Mouse (Mus musculus) brain, embryonic 18.5 days (tissue): ENCODE measurements around the gene Itpka.
"Not testable (repeated sequence)": the region's sequence is repeated elsewhere in the genome, so short reads cannot be mapped to it uniquely, and the experiment has no call there.

Experiments
- DNase-seq: peaks from one replicate; pipeline ENCODE4 v3.0.0-alpha.2; 2012; ENCODE audit warnings: low read depth, low spot score

The Itpka gene

GRCm38 (mm10) chr2:119741581-119742411 lies at the start of gene Itpka:
TSS of gene Itpka (plus strand) at chr2:119742337.
- no peak for DNase-seq

GRCm38 (mm10) chr2:119694826-119695225 lies 47.3 kb upstream of the Itpka start:
- DNase-seq = no peak

- no peak for DNase-seq
These were observed 46.0 kb upstream of the Itpka start for GRCm38 (mm10) chr2:119696111-119696510.

- no peak for DNase-seq
These were observed 43.7 kb upstream of the Itpka start for GRCm38 (mm10) chr2:119698472-119698871.

GRCm38 (mm10) chr2:119699962-119700361 lies 42.2 kb upstream of the Itpka start:
- DNase-seq = no peak

GRCm38 (mm10) chr2:119703171-119703570 lies 39.0 kb upstream of the Itpka start:
- no peak for DNase-seq

GRCm38 (mm10) chr2:119707676-119708075 lies 34.5 kb upstream of the Itpka start:
- DNase-seq = no peak

GRCm38 (mm10) chr2:119710011-119710410 lies 32.1 kb upstream of the Itpka start:
- DNase-seq = no peak

GRCm38 (mm10) chr2:119715868-119716267 lies 26.3 kb upstream of the Itpka start:
- DNase-seq = not testable (repeated sequence)

- DNase-seq = no peak
These were observed 21.1 kb upstream of the Itpka start for GRCm38 (mm10) chr2:119721070-119721469.

- no peak for DNase-seq
These were observed 14.2 kb upstream of the Itpka start for GRCm38 (mm10) chr2:119727762-119728416.

GRCm38 (mm10) chr2:119730735-119731134 lies 11.4 kb upstream of the Itpka start:
- DNase-seq = no peak

- DNase-seq = no peak
These were observed 5.0 kb upstream of the Itpka start for GRCm38 (mm10) chr2:119737124-119737523.

- DNase-seq = no peak
These were observed 1.6 kb upstream of the Itpka start for GRCm38 (mm10) chr2:119740567-119740966.

GRCm38 (mm10) chr2:119742461-119743175 lies 481 bp downstream of the Itpka start:
- no peak for DNase-seq

- DNase-seq = no peak
These were observed 1.2 kb downstream of the Itpka start for GRCm38 (mm10) chr2:119743176-119743807.

- no peak for DNase-seq
These were observed 1.6 kb downstream of the Itpka start for GRCm38 (mm10) chr2:119743808-119744162.

GRCm38 (mm10) chr2:119744163-119745111 lies 2.3 kb downstream of the Itpka start:
- DNase-seq = no peak

- no peak for DNase-seq
These were observed 3.1 kb downstream of the Itpka start for GRCm38 (mm10) chr2:119745281-119745680.

- DNase-seq = no peak
These were observed 5.4 kb downstream of the Itpka start for GRCm38 (mm10) chr2:119747554-119747953.

- DNase-seq = no peak
These were observed 7.1 kb downstream of the Itpka start for GRCm38 (mm10) chr2:119749260-119749659.
